Mouse (Mus musculus) E14TG2a.4 (cell line): ENCODE measurements around the gene Fam53b.

Source experiments
- CTCF ChIP-seq: conservative IDR thresholded peaks from 2 replicates; pipeline ENCODE4 v1.5.1; 2014; ENCODE audit warnings: low read length
- NANOG ChIP-seq: IDR thresholded peaks from 2 replicates; pipeline ENCODE4 v1.6.1; 2014; ENCODE audit warnings: borderline replicate concordance, low read length, mixed read lengths
- POU5F1 ChIP-seq: IDR thresholded peaks from 2 replicates; pipeline ENCODE4 v1.6.1; 2014; ENCODE audit warnings: low read length, borderline replicate concordance

GRCm38 (mm10) chr7:132763351-132763750 is 50.3 kb downstream of the Fam53b start:
- TF ChIP-seq CTCF = no peak
- no peak for TF ChIP-seq POU5F1
- no peak for TF ChIP-seq NANOG
